Mouse (Mus musculus): ENCODE data around the gene Sp6. TPM values are rescaled to one million over a fixed set of nuclear protein-coding genes. Genes with fewer than 3 reads are reported as not detected.

Sp6 gene
- polyA plus RNA-seq (2012), result not detected in 2 replicates

DNA sequence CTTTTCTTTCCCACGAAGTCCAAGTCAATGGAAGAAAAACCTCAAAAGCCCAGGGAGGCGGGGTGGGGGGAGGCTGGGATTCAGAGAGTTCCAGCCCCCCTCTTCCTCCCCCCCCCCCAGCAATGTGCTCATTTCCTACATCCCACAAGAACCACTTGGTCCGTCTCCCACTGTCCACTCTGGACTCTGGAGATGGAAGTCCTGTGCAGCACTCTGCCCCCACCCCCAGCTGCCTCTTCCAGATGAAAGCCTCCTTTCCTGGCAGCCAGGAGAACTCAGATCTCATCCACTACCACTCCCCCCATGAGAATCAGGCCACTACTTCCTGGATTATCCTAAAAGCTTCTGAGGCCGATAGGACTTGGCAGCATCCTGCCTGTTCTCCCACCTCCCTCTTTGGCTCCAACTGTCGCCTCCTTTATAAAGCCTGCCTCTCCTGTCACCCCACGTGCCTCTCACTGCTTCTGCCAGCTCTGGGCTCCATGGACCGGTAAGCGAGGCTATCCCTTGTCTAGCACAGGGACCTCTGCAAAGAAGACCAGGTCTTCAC is at the start of gene Sp6:
Gene Sp6, plus strand, starts transcription at position 274 of the 550 bp plus-strand sequence.
- TF ChIP-seq GATA1 (IDR thresholded peaks at IDR 0.05; ENCODE audit: low read length), result no peak

DNA sequence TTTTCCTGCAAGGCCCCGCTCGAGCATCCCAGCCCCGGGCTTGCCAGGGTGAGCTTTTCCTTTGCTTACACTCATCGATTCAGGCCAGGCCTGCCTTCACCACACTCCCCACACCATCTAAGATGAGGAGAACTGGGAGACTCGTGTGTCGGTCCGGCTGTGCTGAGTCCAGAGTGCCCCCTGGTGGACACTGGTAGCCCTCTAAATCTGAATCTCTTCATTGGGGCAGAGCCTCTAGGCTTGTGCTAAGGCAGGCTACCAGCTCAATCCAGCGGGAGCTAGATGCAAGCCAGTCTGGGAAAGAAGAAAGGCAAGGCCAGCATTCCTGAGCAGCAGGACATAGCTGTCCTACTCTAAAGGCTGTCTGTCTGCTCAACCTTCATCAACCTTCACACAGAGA is 49.6 kb upstream of the Sp6 start:
- TF ChIP-seq GATA1 (IDR thresholded peaks at IDR 0.05; ENCODE audit: low read length), result no peak

DNA sequence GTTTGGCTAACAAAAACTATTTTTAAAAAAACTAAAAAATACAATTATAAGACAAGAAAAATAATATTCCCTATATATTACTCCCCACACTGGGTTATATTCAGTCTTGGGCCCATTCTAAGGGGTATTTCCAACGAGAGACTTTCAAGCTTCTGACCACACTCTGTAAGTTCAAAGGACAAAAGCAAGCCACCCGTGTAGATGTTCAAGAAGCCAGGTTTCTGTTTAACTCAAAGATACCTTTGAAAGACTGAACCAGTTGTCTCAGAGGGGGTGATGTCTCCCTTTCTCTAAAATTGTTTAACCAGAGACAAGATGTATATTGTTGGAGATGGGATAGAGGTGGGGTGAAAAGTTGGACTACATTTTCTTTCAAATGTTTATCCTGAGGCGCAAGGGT is 47.0 kb upstream of the Sp6 start:
- TF ChIP-seq GATA1 (IDR thresholded peaks at IDR 0.05; ENCODE audit: low read length), result no peak

DNA sequence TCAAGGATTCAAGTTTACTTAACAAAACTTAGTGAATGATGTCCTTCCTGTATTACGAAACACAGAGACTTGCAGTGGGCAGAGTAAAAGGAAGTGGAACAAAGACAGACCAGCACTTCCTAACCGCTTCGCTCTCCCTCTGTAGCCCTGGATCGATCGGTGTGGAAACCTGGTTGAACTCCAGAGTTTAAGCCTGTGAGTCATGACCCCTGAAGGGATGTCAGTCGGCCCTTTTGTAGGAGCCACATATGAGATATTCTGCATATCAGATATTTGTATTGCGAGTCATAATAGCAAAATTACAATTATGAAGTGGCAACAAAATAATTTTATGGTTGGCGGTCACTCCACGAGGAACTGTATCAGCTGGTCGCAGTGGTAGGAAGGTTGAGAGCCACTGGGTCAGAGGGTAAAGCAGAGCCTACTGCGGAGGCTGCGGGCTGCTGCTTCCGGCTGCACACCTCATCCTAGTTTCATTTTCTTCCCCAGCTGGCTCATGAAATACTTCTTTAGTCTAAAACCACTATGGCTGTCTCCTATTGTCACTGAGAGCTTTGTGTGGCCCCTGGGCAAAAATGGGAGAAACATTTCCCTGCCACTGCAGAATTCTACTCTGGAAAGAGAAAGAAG is 46.2 kb upstream of the Sp6 start:
- TF ChIP-seq GATA1 (IDR thresholded peaks at IDR 0.05; ENCODE audit: low read length), result no peak

DNA sequence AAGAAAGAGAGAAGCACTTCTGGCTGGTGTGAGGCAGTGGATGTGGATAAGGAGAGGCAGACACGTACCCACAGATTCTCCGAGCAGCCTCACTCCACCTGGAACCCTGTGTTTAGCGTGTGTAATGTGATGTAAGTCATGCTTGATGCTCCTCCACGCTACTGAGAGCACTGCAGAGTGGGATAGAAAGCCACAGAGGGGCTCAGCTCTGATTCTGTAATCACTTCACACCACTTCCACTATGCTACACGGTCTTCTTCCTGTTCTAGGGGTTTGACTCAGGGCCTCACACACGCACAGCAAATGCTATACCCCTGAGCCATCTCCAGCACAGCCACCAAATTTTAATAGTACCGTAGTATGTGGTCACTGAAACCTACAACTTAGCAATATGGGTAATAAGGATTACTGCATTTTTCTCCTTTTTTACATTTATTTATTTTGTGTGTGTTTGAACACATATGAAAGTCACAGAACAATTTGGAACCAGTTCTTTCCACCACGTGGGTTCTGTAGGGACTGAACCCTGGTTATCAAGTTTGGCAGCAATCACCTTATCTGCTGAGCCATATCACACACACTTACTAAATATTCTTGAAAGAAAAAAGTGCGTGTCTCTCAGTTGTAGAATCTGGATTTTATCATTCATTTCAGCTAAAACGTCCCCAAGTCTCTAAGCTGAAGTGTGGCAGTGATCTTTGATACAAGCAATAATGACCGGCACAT is 45.5 kb upstream of the Sp6 start:
- TF ChIP-seq GATA1 (IDR thresholded peaks at IDR 0.05; ENCODE audit: low read length), result no peak

DNA sequence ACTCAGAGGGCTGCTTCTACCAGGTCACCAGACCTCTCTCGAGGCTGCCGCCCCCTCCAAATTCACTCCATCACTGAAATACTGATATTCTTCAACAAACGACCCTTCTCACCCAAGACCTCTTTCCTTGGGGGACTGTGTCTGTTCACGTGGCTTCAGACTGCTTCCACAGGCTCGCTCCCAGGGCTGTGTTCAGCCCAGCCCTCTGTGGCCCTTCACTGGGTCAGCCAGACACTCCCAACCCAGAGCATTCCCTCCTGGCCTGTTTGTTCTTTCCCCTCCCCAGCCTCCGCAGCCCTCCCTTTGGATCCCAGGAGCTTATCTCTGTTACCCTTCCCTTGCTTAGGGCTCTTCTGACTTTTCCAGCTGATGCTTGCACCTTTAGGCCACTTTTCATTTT is 44.7 kb upstream of the Sp6 start:
- TF ChIP-seq GATA1 (IDR thresholded peaks at IDR 0.05; ENCODE audit: low read length), result no peak

DNA sequence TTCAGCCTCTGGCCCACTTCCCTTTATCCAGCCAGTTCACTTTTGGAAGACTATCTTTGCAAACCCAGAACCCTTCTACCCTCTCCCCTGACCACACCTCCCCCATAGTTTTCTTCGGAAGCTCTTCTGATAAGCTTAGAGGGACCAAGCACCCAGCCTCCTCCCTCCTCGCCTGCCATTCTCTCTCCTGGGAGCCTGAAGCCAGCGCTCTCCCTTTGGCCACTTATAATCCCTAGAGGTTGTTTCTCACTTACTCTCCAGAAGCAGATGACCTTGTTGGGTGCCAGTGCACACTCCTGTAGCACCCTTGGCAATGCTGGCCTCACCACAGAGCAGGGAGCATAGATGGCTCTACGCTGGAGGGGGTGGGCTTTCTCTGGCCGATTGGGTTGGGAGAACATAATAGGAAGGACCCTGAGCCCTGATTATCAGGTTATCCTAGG is 43.9 kb upstream of the Sp6 start:
- TF ChIP-seq GATA1 (IDR thresholded peaks at IDR 0.05; ENCODE audit: low read length), result no peak

DNA sequence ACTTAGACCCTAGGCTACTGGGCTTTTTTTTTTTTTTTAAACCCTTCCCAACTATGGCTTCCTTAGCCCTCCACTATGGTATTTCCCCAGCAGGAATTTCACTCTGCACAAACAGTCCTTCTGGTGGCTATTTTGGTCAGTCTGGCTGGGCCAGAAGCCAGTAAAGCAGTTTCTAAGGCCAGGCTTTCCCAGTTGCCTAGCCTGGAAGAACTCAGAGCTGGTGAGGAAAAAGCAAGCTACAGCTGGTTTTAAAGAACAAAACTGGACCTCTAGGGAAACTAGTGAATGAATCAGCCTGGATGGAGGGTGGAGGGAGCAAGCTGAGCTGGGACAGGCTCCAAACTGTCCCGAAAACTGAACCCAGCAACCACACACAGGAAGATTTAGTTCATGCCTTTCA is 43.4 kb upstream of the Sp6 start:
- no peak for TF ChIP-seq GATA1 (IDR thresholded peaks at IDR 0.05; ENCODE audit: low read length)

DNA sequence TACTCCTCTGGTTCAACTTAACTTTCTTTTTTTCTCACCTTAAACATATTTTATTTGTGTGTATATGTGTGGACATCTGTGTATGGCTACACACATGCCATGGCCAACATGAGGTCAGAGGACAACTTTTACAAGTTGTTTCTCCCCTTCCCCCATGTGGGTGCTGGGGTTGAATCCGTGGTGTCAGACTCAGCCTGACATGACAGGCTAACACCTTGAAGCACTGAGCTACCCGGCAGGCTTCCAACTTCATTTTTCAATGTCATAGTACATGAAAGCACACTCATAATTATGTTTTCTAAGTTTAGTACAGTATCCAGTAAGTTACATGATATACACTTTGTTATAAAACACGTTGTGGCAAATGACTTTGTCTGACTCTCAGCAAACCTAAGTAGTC is 42.9 kb upstream of the Sp6 start:
- no peak for TF ChIP-seq GATA1 (IDR thresholded peaks at IDR 0.05; ENCODE audit: low read length)

DNA sequence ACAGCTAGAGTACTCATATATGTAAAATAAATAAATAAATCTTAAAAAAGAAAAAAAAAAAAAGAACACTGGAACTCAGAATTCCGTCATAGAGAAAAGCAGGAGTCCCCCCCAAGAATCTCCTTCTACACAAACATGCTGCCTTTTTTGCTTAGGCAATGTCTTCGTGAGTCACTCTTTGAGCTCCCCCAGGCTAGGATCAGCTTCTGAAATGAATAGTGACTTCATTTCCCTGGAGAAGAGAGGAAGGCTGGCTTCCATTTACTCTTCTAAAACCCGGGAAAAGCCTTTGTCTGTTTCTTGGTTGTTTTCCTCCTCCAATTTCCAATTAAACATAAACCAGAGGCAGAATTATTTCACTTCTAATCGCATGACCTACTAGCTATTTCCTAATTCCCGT is 40.3 kb upstream of the Sp6 start:
- TF ChIP-seq GATA1 (IDR thresholded peaks at IDR 0.05; ENCODE audit: low read length), result no peak

DNA sequence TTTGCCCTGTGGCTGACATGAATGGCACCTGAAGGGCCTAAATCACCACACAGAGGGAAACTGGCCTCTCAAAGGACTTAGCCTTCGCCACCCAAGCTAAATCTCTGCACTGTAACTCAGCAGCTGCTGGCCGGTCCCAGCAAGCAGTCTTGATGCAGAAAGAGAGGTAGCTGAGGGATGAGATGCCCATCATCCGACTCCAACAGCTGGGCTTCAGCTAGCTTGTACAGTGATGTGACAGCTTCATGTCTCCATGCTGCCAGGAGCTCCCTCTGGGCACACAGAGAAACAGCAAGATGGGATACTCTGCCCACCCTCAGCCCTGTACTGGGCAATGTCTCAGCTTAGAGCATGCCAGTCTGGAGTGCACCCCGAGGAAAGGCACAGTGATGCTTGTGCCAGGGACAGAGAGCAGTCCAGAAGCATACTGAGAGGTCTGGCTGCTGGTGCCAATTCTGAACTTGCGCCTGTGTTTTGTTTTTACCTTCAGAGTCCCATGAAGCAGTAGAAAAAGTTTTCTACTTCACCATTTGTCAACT is 39.7 kb upstream of the Sp6 start:
- TF ChIP-seq GATA1 (IDR thresholded peaks at IDR 0.05; ENCODE audit: low read length), result no peak

DNA sequence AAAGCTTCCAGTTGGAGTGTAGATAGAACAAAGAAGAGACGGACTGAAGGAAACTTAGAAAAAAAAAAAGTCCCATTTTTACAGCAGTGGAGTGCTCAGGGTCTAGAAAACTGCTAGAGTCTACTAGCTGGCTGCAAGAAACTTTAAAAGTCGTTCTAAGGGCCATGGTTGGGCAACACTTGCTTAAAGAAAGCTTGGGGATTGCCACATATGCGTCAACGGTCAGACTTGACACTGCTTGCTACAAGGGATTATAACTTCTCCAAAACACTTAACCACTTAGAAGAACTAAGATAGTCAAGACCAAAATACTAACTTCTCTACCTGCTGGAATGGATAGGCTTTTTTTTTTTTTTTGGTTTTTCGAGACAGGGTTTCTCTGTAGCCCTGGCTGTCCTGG is 38.4 kb upstream of the Sp6 start:
- no peak for TF ChIP-seq GATA1 (IDR thresholded peaks at IDR 0.05; ENCODE audit: low read length)

DNA sequence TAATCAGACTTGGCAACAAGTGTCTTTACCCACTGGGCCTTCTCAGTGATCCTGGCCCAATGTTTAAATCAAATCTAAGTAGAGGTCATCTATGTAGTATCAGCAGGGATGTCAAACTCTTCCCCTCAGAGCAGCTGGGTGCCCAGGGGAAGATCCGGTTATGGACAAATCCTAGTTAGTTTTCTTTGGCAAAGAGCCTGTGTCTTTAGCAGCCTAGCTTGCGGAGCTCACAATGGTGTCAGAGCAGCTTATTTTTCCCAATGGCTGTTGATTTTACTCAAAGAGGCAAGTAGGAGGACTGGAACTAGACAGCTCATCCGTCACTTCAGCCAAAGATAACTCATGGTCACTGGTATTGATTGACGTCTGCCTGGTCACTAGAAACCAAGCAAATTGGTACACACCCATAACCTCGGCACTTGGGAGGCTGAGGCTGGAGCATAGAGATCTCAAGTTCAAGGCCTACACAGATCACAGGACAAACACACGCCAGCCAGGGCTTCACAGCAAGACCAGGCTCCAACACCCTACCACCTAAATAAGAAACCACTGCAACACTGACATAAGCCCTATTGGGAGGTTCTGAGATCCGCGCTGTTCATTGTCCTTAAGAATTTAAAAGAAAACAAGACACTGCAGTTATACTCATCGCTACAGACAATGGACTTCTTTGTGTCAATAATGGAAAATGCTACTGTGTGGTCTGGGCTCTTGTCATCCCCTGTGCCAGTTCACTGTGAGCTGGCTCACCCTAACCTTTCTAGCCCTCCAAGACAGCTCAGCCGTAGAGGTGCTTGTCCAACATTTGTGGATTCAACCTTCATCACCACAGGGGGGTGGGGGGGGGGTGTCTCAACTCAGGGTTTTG is 37.4 kb upstream of the Sp6 start:
- no peak for TF ChIP-seq GATA1 (IDR thresholded peaks at IDR 0.05; ENCODE audit: low read length)

DNA sequence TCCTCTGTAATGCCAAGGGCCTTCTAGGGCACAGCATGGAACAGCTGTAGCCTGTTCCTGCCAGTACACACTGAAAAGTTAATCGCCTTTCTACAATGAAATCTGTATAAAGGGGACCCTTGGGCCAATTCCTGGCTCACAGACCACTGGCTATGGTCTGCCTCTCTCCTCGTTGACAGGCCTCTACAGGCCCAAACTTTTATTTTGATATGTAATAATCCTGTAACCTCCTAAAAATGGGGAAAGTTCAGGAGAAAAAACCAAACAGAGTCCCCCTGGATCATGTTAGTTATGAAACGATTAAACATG is 36.9 kb upstream of the Sp6 start:
- TF ChIP-seq GATA1 (IDR thresholded peaks at IDR 0.05; ENCODE audit: low read length), result no peak

DNA sequence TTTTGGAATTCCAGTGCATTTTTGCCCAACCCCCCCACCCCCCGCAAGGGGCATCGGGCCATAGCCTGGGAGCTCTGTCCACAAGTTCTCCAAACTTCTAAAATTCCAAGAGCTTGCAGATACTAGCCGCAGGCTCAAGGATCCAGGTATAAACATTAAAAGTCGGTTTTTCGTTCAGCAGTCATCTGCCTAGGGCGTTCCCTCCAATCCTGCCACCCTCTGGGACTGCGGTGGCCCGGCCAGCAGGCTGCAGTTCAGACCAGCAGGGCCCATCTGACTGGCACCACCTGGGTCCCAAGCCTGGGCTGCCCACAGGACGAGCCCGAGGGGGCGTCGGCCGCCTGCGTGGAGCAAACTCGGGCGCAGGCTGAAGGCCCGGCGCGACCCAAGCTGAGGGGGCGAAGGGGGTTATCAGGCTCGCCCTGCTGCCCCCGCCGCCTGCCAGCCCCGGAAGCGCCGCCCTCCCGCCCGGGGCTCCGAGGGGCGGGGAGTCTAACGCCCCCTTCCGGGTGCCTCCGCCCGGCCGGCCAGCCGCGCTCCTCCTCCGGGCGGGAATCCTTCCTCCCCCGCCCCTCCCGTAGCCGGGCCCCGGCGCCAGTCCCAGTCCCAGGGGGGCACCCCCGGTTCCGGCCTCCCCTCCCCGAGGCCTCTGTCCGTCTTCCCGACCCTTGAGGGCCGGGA is 36.1 kb upstream of the Sp6 start:
- TF ChIP-seq GATA1 (IDR thresholded peaks at IDR 0.05; ENCODE audit: low read length), result no peak

Data from G1E-ER4 (cell line).